Mouse (Mus musculus) layer of hippocampus, adult 8-10 months (tissue): ENCODE results near the gene Kctd3. TPM values are rescaled to one million over a fixed set of nuclear protein-coding genes. Genes with fewer than 3 reads are reported as not detected.

Source experiments
- DNase-seq, 2 experiments: peaks; one replicate each; pipeline ENCODE4 v3.0.0; 2022; ENCODE audit warnings: low spot score in 2 of 2
- total RNA-seq, 4 experiments: library from RNA; stranded (reverse); gene quantifications; 2 replicates each; pipeline ENCODE4 v1.2.4; 2022

Gene Kctd3
- total RNA-seq, 4 experiments from 2014 or later = 71.9 to 99.6 (median 91.4) TPM

GRCm38 (mm10) chr1:189010671-189011070 lies 3.0 kb upstream of the Kctd3 start:
- DNase-seq = no peak

GRCm38 (mm10) chr1:189007980-189008324 lies 311 bp upstream of the Kctd3 start:
- DNase-seq = no peak

GRCm38 (mm10) chr1:189006826-189007225 lies 815 bp downstream of the Kctd3 start:
- no peak for DNase-seq

GRCm38 (mm10) chr1:189006267-189006666 lies 1.4 kb downstream of the Kctd3 start:
- DNase-seq = no peak

- DNase-seq = no peak
These were observed 2.9 kb downstream of the Kctd3 start for GRCm38 (mm10) chr1:189004774-189005173.

GRCm38 (mm10) chr1:189001815-189002214 lies 5.8 kb downstream of the Kctd3 start:
- no peak for DNase-seq

GRCm38 (mm10) chr1:188999981-189000380 lies 7.7 kb downstream of the Kctd3 start:
- DNase-seq = no peak

- DNase-seq = no peak
These were observed 9.7 kb downstream of the Kctd3 start for GRCm38 (mm10) chr1:188997921-188998320.

GRCm38 (mm10) chr1:188993218-188993617 lies 14.4 kb downstream of the Kctd3 start:
- DNase-seq = peak; percentile 34 to 58

- peak; percentile 33 to 49 for DNase-seq
These were observed 27.6 kb downstream of the Kctd3 start for GRCm38 (mm10) chr1:188980050-188980449.

- no peak for DNase-seq
These were observed 33.7 kb downstream of the Kctd3 start for GRCm38 (mm10) chr1:188973926-188974325.

- no peak for DNase-seq
These were observed 34.6 kb downstream of the Kctd3 start for GRCm38 (mm10) chr1:188973078-188973477.

- DNase-seq = no peak
These were observed 55.1 kb downstream of the Kctd3 start for GRCm38 (mm10) chr1:188952501-188952900.

GRCm38 (mm10) chr1:188951091-188951490 lies 56.5 kb downstream of the Kctd3 start:
- DNase-seq = no peak

GRCm38 (mm10) chr1:188948276-188948675 lies 59.4 kb downstream of the Kctd3 start:
- no peak for DNase-seq

GRCm38 (mm10) chr1:188947794-188948193 lies 59.8 kb downstream of the Kctd3 start:
- DNase-seq = no peak

GRCm38 (mm10) chr1:188946849-188947248 lies 60.8 kb downstream of the Kctd3 start:
- DNase-seq = no peak

GRCm38 (mm10) chr1:188945326-188945725 lies 62.3 kb downstream of the Kctd3 start:
- no peak for DNase-seq

GRCm38 (mm10) chr1:188937246-188937780 lies 70.3 kb downstream of the Kctd3 start:
- DNase-seq = no peak
